Mouse (Mus musculus): Measurements from ENCODE around the gene Fra10ac1.

GRCm38 (mm10) chr19:38224685-38225060 is 717 bp upstream of the Fra10ac1 start:
- TF ChIP-seq POLR2A (IDR thresholded peaks at IDR 0.05; ENCODE audit: extremely low read depth, insufficient read depth, low read length) (no peak), CTCF (IDR thresholded peaks at IDR 0.05; ENCODE audit: low read depth, low read length) (no peak)
